Mouse (Mus musculus) layer of hippocampus, adult 9-11 months (tissue): Measurements from ENCODE around the gene Hes1.

ENCODE experiments used
- DNase-seq: peaks from one replicate; pipeline ENCODE4 v3.0.0; 2022

The Hes1 gene

GRCm38 (mm10) chr16:30052271-30052670, 11.9 kb upstream of the Hes1 start:
- no peak for DNase-seq

GRCm38 (mm10) chr16:30052839-30053511, 11.2 kb upstream of the Hes1 start:
- no peak for DNase-seq

GRCm38 (mm10) chr16:30054541-30054940, 9.6 kb upstream of the Hes1 start:
- no peak for DNase-seq

- no peak for DNase-seq
Measured at GRCm38 (mm10) chr16:30055361-30055889, 8.8 kb upstream of the Hes1 start.

- no peak for DNase-seq
Measured at GRCm38 (mm10) chr16:30055927-30056326, 8.3 kb upstream of the Hes1 start.

- DNase-seq = no peak
Measured at GRCm38 (mm10) chr16:30056906-30057305, 7.3 kb upstream of the Hes1 start.

GRCm38 (mm10) chr16:30058974-30059717, 5.0 kb upstream of the Hes1 start:
- DNase-seq = peak; percentile 72

GRCm38 (mm10) chr16:30060412-30060811, 3.8 kb upstream of the Hes1 start:
- no peak for DNase-seq

GRCm38 (mm10) chr16:30062242-30063030, 1.7 kb upstream of the Hes1 start:
- DNase-seq = no peak

GRCm38 (mm10) chr16:30063121-30063881, 883 bp upstream of the Hes1 start:
- peak; percentile 47 for DNase-seq

GRCm38 (mm10) chr16:30064613-30065012, 429 bp downstream of the Hes1 start:
- DNase-seq = no peak

- DNase-seq = peak; percentile 91
Measured at GRCm38 (mm10) chr16:30065077-30065476, 893 bp downstream of the Hes1 start.

- no peak for DNase-seq
Measured at GRCm38 (mm10) chr16:30065537-30066183, 1.5 kb downstream of the Hes1 start.

GRCm38 (mm10) chr16:30066184-30066851, 2.1 kb downstream of the Hes1 start:
- DNase-seq = peak; percentile 29

- peak; percentile 79 for DNase-seq
Measured at GRCm38 (mm10) chr16:30066852-30067301, 2.7 kb downstream of the Hes1 start.

GRCm38 (mm10) chr16:30068041-30069020, 4.1 kb downstream of the Hes1 start:
- no peak for DNase-seq

GRCm38 (mm10) chr16:30069580-30069949, 5.4 kb downstream of the Hes1 start:
- DNase-seq = no peak

GRCm38 (mm10) chr16:30069950-30070770, 6.0 kb downstream of the Hes1 start:
- DNase-seq = peak; percentile 70

- DNase-seq = peak; percentile 42
Measured at GRCm38 (mm10) chr16:30070771-30071191, 6.6 kb downstream of the Hes1 start.
